ENCODE assay signal across 23 mouse cellular contexts in the genomic region with DNA sequence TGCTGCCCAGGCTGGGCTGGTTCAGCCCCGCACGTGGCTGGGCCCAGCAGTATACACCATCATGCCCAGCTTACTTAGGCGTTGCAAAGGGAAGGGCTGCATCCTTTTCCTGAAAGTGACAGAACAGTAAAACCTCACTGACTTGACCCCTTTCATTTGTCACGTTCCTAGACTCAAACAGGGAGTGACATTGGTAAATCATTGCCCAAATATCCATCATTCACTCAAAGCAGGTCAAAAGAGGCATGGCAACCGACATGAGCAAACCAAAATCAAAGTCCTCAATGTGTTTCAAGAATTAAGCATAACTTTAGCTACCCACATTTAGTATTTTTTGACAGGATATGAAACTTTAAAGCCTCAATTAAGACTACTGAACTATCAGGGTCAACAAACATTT.
"Had no signal": no experiment of that assay in that cellular context is flagged by ENCODE, and none has a peak within 500 bp of the region (broad histone marks: within the 10 kb centered on the region; RNA-seq: fewer than 3 reads in every experiment).

No protein-coding gene starts in this region.

- H3K9ac ChIP-seq: heart, embryonic 12.5 days; hindbrain, embryonic 12.5 days; hindbrain, embryonic 14.5 days; intestine, embryonic 15.5 days; limb, embryonic 12.5 days; liver, embryonic 13.5 days had no signal

- H3K9me3 ChIP-seq: heart, embryonic 10.5 days; heart, embryonic 12.5 days; hindbrain, embryonic 12.5 days; intestine, embryonic 15.5 days; limb, embryonic 10.5 days; liver, embryonic 13.5 days had no signal

- H3K4me3 ChIP-seq: gastrocnemius, adult 2 months; heart, embryonic 10.5 days; heart, embryonic 12.5 days; hindbrain, embryonic 10.5 days; hindbrain, embryonic 12.5 days; intestine, embryonic 15.5 days; layer of hippocampus, adult 2 months; left cerebral cortex, adult 2 months; limb, embryonic 10.5 days; limb, embryonic 12.5 days; liver, embryonic 13.5 days had no signal

- DNase-seq: gastrocnemius, adult 2 months; gastrocnemius, postnatal 10 days; gastrocnemius, postnatal 25 days; heart, adult 18-20 months; heart, postnatal 10 days; heart, postnatal 4 days; kidney, adult 18-20 months; kidney, postnatal 14 days; liver, embryonic 13.5 days had no signal

- H3K4me1 ChIP-seq: liver, embryonic 13.5 days had no signal

- H3K27me3 ChIP-seq: heart, embryonic 12.5 days; hindbrain, embryonic 12.5 days; intestine, embryonic 15.5 days; limb, embryonic 12.5 days; liver, embryonic 13.5 days had no signal

- H3K27ac ChIP-seq: gastrocnemius, adult 2 months; heart, embryonic 10.5 days; hindbrain, embryonic 10.5 days; hindbrain, embryonic 12.5 days; hindbrain, embryonic 14.5 days; intestine, embryonic 15.5 days; kidney, postnatal 0 days; layer of hippocampus, adult 2 months; left cerebral cortex, adult 2 months; limb, embryonic 10.5 days; limb, embryonic 12.5 days; liver, embryonic 13.5 days had no signal

- H3K4me2 ChIP-seq: heart, embryonic 12.5 days; hindbrain, embryonic 12.5 days; hindbrain, embryonic 14.5 days; intestine, embryonic 15.5 days; limb, embryonic 12.5 days; liver, embryonic 13.5 days had no signal

- ATAC-seq: hindbrain, embryonic 16.5 days; inflammation-experienced regulatory T-cells, adult 6 months; intestine, embryonic 15.5 days; intestine, postnatal 0 days had no signal
